Mouse (Mus musculus): Measurements from ENCODE around the gene Csnk1g2. TPM values are rescaled to one million over a fixed set of nuclear protein-coding genes. Genes with fewer than 3 reads are reported as not detected.
A peak's percentile ranks its signal among the peaks of the same experiment; 100 is the strongest.
"Not testable (repeated sequence)": the region's sequence is repeated elsewhere in the genome, so short reads cannot be mapped to it uniquely, and the experiment has no call there.

Csnk1g2 gene
- total RNA-seq, 2 experiments from 2014 or later = 208 to 256 TPM

GRCm38 (mm10) chr10:80589879-80590854 is 32.5 kb upstream of the Csnk1g2 start, which contains the start of gene Abhd17a:
Gene Abhd17a (minus strand): TSS chr10:80590341.
- intact Hi-C loops (cut with DNase I) = loop anchor here (1.0 kb wide), 1 partner anchor 13 kb away; the partner anchor contains the start of gene Klf16

GRCm38 (mm10) chr10:80596318-80596717 is 26.3 kb upstream of the Csnk1g2 start:
- no peak for DNase-seq (ENCODE audit: low spot score in 2 of 2)
- intact Hi-C loops (cut with DNase I) = no loop called here

More at GRCm38 (mm10) chr10:80589879-80590854, 32.5 kb upstream of the Csnk1g2 start, which contains the start of gene Abhd17a:
- peak; percentile 90 to 91 for DNase-seq (ENCODE audit: low spot score in 2 of 2)

- peak; percentile 98 to 99 for DNase-seq (ENCODE audit: low spot score in 2 of 2)
- intact Hi-C loops (cut with DNase I) = no loop called here
These were observed 19.8 kb upstream of the Csnk1g2 start, which contains the start of the genes Scamp4 and Adat3 for GRCm38 (mm10) chr10:80602698-80603325. Gene Scamp4 (plus strand): TSS chr10:80602872. Gene Adat3 (plus strand): TSS chr10:80602880.

- intact Hi-C loops (cut with DNase I) = no loop called here
- no peak for DNase-seq (ENCODE audit: low spot score in 2 of 2)
These were observed 19.3 kb upstream of the Csnk1g2 start for GRCm38 (mm10) chr10:80603364-80603763.

GRCm38 (mm10) chr10:80604001-80604509 is 18.6 kb upstream of the Csnk1g2 start:
- intact Hi-C loops (cut with DNase I) = no loop called here
- no peak for DNase-seq (ENCODE audit: low spot score in 2 of 2)

GRCm38 (mm10) chr10:80604988-80605387 is 17.6 kb upstream of the Csnk1g2 start:
- intact Hi-C loops (cut with DNase I) = no loop called here
- DNase-seq (ENCODE audit: low spot score in 2 of 2) = no peak

- intact Hi-C loops (cut with DNase I); DNase-seq (ENCODE audit: low spot score in 2 of 2): not testable (repeated sequence)
These were observed 16.9 kb upstream of the Csnk1g2 start, which contains the start of gene Gm49322 for GRCm38 (mm10) chr10:80605721-80606120. Gene Gm49322 (plus strand): TSS chr10:80606021.

GRCm38 (mm10) chr10:80606306-80606705 is 16.3 kb upstream of the Csnk1g2 start:
- intact Hi-C loops (cut with DNase I) = no loop called here
- no peak for DNase-seq (ENCODE audit: low spot score in 2 of 2)

GRCm38 (mm10) chr10:80606737-80607350 is 15.8 kb upstream of the Csnk1g2 start:
- DNase-seq (ENCODE audit: low spot score in 2 of 2) = no peak
- intact Hi-C loops (cut with DNase I) = no loop called here

- intact Hi-C loops (cut with DNase I) = no loop called here
These were observed 14.2 kb upstream of the Csnk1g2 start for GRCm38 (mm10) chr10:80608435-80608834.

GRCm38 (mm10) chr10:80609269-80609924 is 13.2 kb upstream of the Csnk1g2 start:
- no peak for DNase-seq (ENCODE audit: low spot score in 2 of 2)
- intact Hi-C loops (cut with DNase I) = no loop called here

More at GRCm38 (mm10) chr10:80608435-80608834, 14.2 kb upstream of the Csnk1g2 start:
- DNase-seq (ENCODE audit: low spot score in 2 of 2) = no peak

GRCm38 (mm10) chr10:80610116-80610785 is 12.4 kb upstream of the Csnk1g2 start:
- intact Hi-C loops (cut with DNase I) = loop anchor here (5.0 kb wide), 1 partner anchor 77 kb away; no protein-coding TSS in a partner anchor
- no peak for DNase-seq (ENCODE audit: low spot score in 2 of 2)

GRCm38 (mm10) chr10:80611024-80611423 is 11.6 kb upstream of the Csnk1g2 start:
- intact Hi-C loops (cut with DNase I) = loop anchor here (5.0 kb wide), 1 partner anchor 76 kb away; no protein-coding TSS in a partner anchor
- no peak for DNase-seq (ENCODE audit: low spot score in 2 of 2)

GRCm38 (mm10) chr10:80611905-80612304 is 10.7 kb upstream of the Csnk1g2 start:
- intact Hi-C loops (cut with DNase I) = loop anchor here (5.0 kb wide), 1 partner anchor 75 kb away; no protein-coding TSS in a partner anchor
- no peak for DNase-seq (ENCODE audit: low spot score in 2 of 2)

GRCm38 (mm10) chr10:80613821-80614220 is 8.8 kb upstream of the Csnk1g2 start:
- intact Hi-C loops (cut with DNase I) = loop anchor here (5.0 kb wide), 1 partner anchor 73 kb away; no protein-coding TSS in a partner anchor
- DNase-seq (ENCODE audit: low spot score in 2 of 2) = no peak

GRCm38 (mm10) chr10:80614351-80614750 is 8.3 kb upstream of the Csnk1g2 start:
- intact Hi-C loops (cut with DNase I) = loop anchor here (5.0 kb wide), 1 partner anchor 73 kb away; no protein-coding TSS in a partner anchor
- no peak for DNase-seq (ENCODE audit: low spot score in 2 of 2)

- no peak for DNase-seq (ENCODE audit: low spot score in 2 of 2)
- intact Hi-C loops (cut with DNase I) = no loop called here
These were observed 4.5 kb upstream of the Csnk1g2 start for GRCm38 (mm10) chr10:80618181-80618580.
